Mouse (Mus musculus) limb, embryonic 12.5 days (tissue): Measurements from ENCODE around the gene Nrxn1. TPM values are rescaled to one million over a fixed set of nuclear protein-coding genes. Genes with fewer than 3 reads are reported as not detected.

Source experiments
- ATAC-seq: fragments of 200-750 bp; cut with Nextera tagmentation; 2 replicates; pipeline ENCODE4 v1.8.0; 2017; ENCODE audit warnings: low read depth, moderate TSS enrichment; ENCODE audit not compliant: insufficient number of reproducible peaks, insufficient read depth, low FRiP score, low TSS enrichment
- H3K27ac ChIP-seq: fragments of 300-500 bp; sonication (generic); 2 replicates; pipeline ENCODE4 v1.5.1; 2016; ENCODE audit warnings: mild to moderate bottlenecking, moderate library complexity
- H3K27me3 ChIP-seq: fragments of 300-500 bp; sonication (generic); 2 replicates; pipeline ENCODE4 v1.6.1; 2016; ENCODE audit warnings: mild to moderate bottlenecking, moderate library complexity
- H3K36me3 ChIP-seq: fragments of 300-500 bp; sonication (generic); 2 replicates; pipeline ENCODE4 v1.6.1; 2016; ENCODE audit warnings: mild to moderate bottlenecking, moderate library complexity
- H3K4me1 ChIP-seq: fragments of 300-500 bp; sonication (generic); replicated peaks from 2 replicates; pipeline ENCODE4 v1.6.1; 2016
- H3K4me2 ChIP-seq: fragments of 300-500 bp; sonication (generic); 2 replicates; pipeline ENCODE4 v1.6.1; 2016; ENCODE audit warnings: mild to moderate bottlenecking, moderate library complexity
- H3K4me3 ChIP-seq: fragments of 300-500 bp; sonication (generic); replicated peaks from 2 replicates; pipeline ENCODE4 v1.5.1; 2016; ENCODE audit warnings: mild to moderate bottlenecking
- H3K9ac ChIP-seq: fragments of 300-500 bp; sonication (generic); replicated peaks from 2 replicates; pipeline ENCODE4 v1.6.1; 2016; ENCODE audit warnings: mild to moderate bottlenecking, moderate library complexity
- H3K9me3 ChIP-seq: fragments of 300-500 bp; sonication (generic); 2 replicates; pipeline ENCODE4 v1.6.1; 2016; ENCODE audit warnings: mild to moderate bottlenecking, moderate library complexity
- WGBS: fragments of 180-500 bp; shearing (Covaris S2); methylation state at CpG from one replicate; pipeline ENCODE4 v1.1.7; 2016; 5-methylcytosine and 5-hydroxymethylcytosine counted together
- polyA plus RNA-seq: library from polyadenylated mRNA; unstranded; fragments of >200 nt; fragmentation: Nextera tagmentation; extraction: Ambion mirVana; gene quantifications from 2 replicates; pipeline ENCODE4 v1.2.1, GENCODE M21; 2016

Gene Nrxn1
- polyA plus RNA-seq, 1 experiment from 2014 or later: 8.7 TPM

- Histone ChIP-seq H3K36me3 (no peaks in the 10 kb centered on the region), H3K9me3 (no peaks in the 10 kb centered on the region), H3K4me2 (no peak overlapping the region), H3K9ac (no peak overlapping the region), H3K4me1 (no peaks in the 10 kb centered on the region; the same call in 1 of the 2 replicates), H3K4me3 (no peak overlapping the region), H3K27ac (no peak overlapping the region), H3K27me3 (no peaks in the 10 kb centered on the region)
- ATAC-seq: no peak
These were observed 285.7 kb downstream of the Nrxn1 start for GRCm38 (mm10) chr17:90807199-90807598.

DNA sequence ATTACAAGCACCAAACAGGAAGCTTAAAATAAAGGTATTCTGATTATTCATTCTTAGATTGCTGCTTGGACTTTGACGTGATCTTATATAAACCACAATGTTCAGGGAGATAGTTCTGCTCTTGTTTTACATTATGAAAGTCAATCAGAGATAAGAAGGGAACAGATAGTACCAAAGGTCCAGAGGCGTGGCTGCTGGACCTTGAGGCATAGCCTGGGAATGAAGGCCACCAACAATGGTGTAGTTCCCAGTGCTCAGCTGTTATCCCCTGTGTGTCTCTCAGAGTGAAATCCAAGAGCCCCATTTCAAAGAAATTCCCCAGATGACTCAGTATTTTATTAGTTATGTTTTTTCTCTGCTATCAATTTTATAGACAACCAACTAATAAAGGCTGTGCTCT, 294.2 kb downstream of the Nrxn1 start:
- Histone ChIP-seq H3K4me2 (no peak overlapping the region), H3K9me3 (no peaks in the 10 kb centered on the region), H3K4me3 (no peak overlapping the region), H3K27ac (no peak overlapping the region), H3K27me3 (no peaks in the 10 kb centered on the region), H3K36me3 (no peaks in the 10 kb centered on the region), H3K4me1 (no peaks in the 10 kb centered on the region), H3K9ac (no peak overlapping the region)
- no peak for ATAC-seq
- 93% methylated on average over 2 of the region's 2 CpGs for WGBS

GRCm38 (mm10) chr17:90797659-90798288, 295.1 kb downstream of the Nrxn1 start:
- ATAC-seq: no peak
- H3K4me3 ChIP-seq: no peak overlapping the region
- WGBS: 91% methylated on average over 2 of the region's 2 CpGs
- H3K27ac ChIP-seq: no peak overlapping the region
- no peaks in the 10 kb centered on the region for H3K36me3 ChIP-seq
- no peaks in the 10 kb centered on the region for H3K4me1 ChIP-seq
- H3K9me3 ChIP-seq: no peaks in the 10 kb centered on the region
- no peaks in the 10 kb centered on the region for H3K27me3 ChIP-seq
- no peak overlapping the region for H3K4me2 ChIP-seq
- no peak overlapping the region for H3K9ac ChIP-seq

GRCm38 (mm10) chr17:90796974-90797373, 295.9 kb downstream of the Nrxn1 start:
- Histone ChIP-seq H3K4me3 (no peak overlapping the region), H3K27ac (no peak overlapping the region), H3K27me3 (no peaks in the 10 kb centered on the region), H3K4me1 (no peaks in the 10 kb centered on the region), H3K9ac (no peak overlapping the region), H3K36me3 (no peaks in the 10 kb centered on the region), H3K9me3 (no peaks in the 10 kb centered on the region), H3K4me2 (no peak overlapping the region)
- no peak for ATAC-seq
- WGBS: 73% methylated on average over 2 of the region's 2 CpGs

GRCm38 (mm10) chr17:90788491-90789127, 304.3 kb downstream of the Nrxn1 start:
- Histone ChIP-seq H3K27me3 (no peaks in the 10 kb centered on the region), H3K4me3 (no peak overlapping the region), H3K9ac (no peak overlapping the region), H3K36me3 (no peaks in the 10 kb centered on the region), H3K4me2 (no peak overlapping the region), H3K27ac (no peak overlapping the region), H3K4me1 (no peaks in the 10 kb centered on the region), H3K9me3 (no peaks in the 10 kb centered on the region)
- 86% methylated on average over 3 of the region's 3 CpGs for WGBS
- no peak for ATAC-seq

- Histone ChIP-seq H3K4me1 (no peaks in the 10 kb centered on the region), H3K4me2 (no peak overlapping the region), H3K4me3 (no peak overlapping the region), H3K27me3 (no peaks in the 10 kb centered on the region), H3K9me3 (no peaks in the 10 kb centered on the region), H3K36me3 (no peaks in the 10 kb centered on the region), H3K9ac (no peak overlapping the region), H3K27ac (no peak overlapping the region)
- WGBS: 52% methylated on average over 1 of the region's 1 CpGs
- no peak for ATAC-seq
These were observed 304.8 kb downstream of the Nrxn1 start for GRCm38 (mm10) chr17:90788040-90788439.

DNA sequence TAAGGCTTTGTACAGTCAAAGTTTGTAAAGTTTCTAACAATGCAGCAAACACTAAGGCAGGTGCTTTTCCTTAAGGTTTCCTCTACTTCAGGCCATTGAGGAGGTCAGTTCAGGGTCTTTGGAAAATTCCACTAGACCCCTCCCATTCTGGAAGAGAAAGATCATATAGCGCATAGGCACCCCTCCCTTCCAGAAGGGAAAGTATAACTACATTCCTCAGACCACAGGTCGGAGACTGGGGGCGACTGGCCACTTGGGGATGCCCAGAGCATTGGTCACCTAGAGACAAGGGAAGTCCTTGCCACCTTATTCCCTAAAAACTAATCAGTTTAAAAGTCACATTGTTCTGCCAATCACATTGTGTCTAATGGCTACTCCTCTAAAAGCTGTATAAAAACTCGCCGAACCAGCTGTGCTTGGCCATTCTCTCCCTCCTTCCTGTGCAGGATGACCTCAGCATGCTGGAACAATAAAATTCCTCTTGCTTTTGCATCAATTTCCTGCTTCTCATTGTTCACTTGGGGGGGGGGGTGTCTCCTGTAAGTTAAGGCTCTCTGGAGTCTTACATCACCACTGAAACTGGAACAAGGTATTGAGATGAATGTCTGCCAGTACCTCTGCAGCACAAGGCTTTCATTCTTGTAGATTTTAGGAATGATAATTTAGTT, 305.6 kb downstream of the Nrxn1 start:
- Histone ChIP-seq H3K4me2 (no peak overlapping the region), H3K36me3 (no peaks in the 10 kb centered on the region), H3K9me3 (no peaks in the 10 kb centered on the region), H3K27me3 (no peaks in the 10 kb centered on the region), H3K9ac (no peak overlapping the region), H3K4me1 (no peaks in the 10 kb centered on the region), H3K27ac (no peak overlapping the region), H3K4me3 (no peak overlapping the region)
- WGBS: 76% methylated on average over 5 of the region's 5 CpGs
- no peak for ATAC-seq

GRCm38 (mm10) chr17:90780481-90780880, 312.4 kb downstream of the Nrxn1 start:
- no peak overlapping the region for H3K9ac ChIP-seq
- no peaks in the 10 kb centered on the region for H3K4me1 ChIP-seq
- H3K27ac ChIP-seq: no peak overlapping the region
- no peak for ATAC-seq
- no peaks in the 10 kb centered on the region for H3K36me3 ChIP-seq
- H3K4me3 ChIP-seq: no peak overlapping the region
- 81% methylated on average over 1 of the region's 1 CpGs for WGBS
- no peaks in the 10 kb centered on the region for H3K27me3 ChIP-seq
- H3K4me2 ChIP-seq: no peak overlapping the region
- H3K9me3 ChIP-seq: no peaks in the 10 kb centered on the region

DNA sequence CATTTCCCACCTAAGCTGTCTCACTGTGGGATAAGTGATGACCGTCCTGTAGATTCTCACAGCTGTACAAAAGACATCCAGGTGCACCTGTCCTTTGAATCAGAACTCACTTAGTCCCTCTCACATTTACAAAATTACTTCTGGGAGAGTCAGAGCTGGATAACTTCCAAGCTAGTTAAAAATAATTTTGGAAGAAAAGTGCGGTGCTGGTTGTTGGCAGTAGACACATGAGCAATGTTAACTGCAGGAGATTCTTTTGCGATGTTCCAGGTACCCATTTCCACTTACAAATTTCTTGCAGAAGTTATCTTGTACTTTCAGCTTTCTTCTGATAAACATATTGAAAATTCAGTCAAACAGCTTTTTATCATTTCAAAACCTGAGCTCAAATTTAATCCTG, 317.5 kb downstream of the Nrxn1 start:
- H3K36me3 ChIP-seq: no peaks in the 10 kb centered on the region
- no peaks in the 10 kb centered on the region for H3K27me3 ChIP-seq
- H3K27ac ChIP-seq: no peak overlapping the region
- WGBS: 73% methylated on average over 3 of the region's 3 CpGs
- H3K9ac ChIP-seq: no peak overlapping the region
- no peak for ATAC-seq
- H3K4me3 ChIP-seq: no peak overlapping the region
- H3K9me3 ChIP-seq: no peaks in the 10 kb centered on the region
- H3K4me1 ChIP-seq: no peaks in the 10 kb centered on the region
- H3K4me2 ChIP-seq: no peak overlapping the region

GRCm38 (mm10) chr17:90773233-90773632, 319.6 kb downstream of the Nrxn1 start:
- H3K36me3 ChIP-seq: no peaks in the 10 kb centered on the region
- 79% methylated on average over 3 of the region's 3 CpGs for WGBS
- no peak overlapping the region for H3K9ac ChIP-seq
- H3K4me1 ChIP-seq: no peaks in the 10 kb centered on the region
- H3K4me2 ChIP-seq: no peak overlapping the region
- no peaks in the 10 kb centered on the region for H3K9me3 ChIP-seq
- no peak overlapping the region for H3K4me3 ChIP-seq
- no peak overlapping the region for H3K27ac ChIP-seq
- no peaks in the 10 kb centered on the region for H3K27me3 ChIP-seq
- no peak for ATAC-seq

DNA sequence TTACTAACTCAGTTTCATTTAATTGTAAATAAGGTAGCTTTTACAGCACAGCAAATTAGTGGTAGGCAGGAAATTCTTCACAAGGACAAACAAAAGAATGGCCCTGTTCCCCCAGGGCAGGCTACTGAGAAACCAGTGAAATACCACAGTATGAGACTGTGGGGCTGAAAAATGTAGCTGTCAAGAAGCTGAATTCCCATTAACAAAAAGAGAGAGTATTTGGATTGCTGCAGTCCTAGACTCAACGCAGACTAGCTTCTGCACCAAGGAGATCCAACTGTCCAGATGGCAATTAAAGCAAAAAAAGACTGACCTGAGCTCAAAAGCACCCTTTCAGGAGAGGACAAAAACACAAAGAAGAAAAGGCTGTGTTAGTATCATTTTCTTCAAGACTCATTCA, 324.7 kb downstream of the Nrxn1 start:
- no peak overlapping the region for H3K27ac ChIP-seq
- 25% methylated on average over 1 of the region's 1 CpGs for WGBS
- ATAC-seq: no peak

More for the DNA sequence above, 324.7 kb downstream of the Nrxn1 start:
- H3K4me3 ChIP-seq: no peak overlapping the region
- H3K27me3 ChIP-seq: no peaks in the 10 kb centered on the region
- no peaks in the 10 kb centered on the region for H3K36me3 ChIP-seq
- no peaks in the 10 kb centered on the region for H3K4me1 ChIP-seq
- H3K4me2 ChIP-seq: no peak overlapping the region
- no peak overlapping the region for H3K9ac ChIP-seq
- no peaks in the 10 kb centered on the region for H3K9me3 ChIP-seq
